Mouse (Mus musculus) spleen, adult 2 months (tissue): ENCODE data around the gene Cdhr4. TPM values are rescaled to one million over a fixed set of nuclear protein-coding genes. Genes with fewer than 3 reads are reported as not detected.

Experiments
- DNase-seq, 2 experiments: peaks; one replicate each; pipeline versions ENCODE4 v3.0.0 to v3.0.0-alpha.2; 2012 to 2021; ENCODE audit warnings: low spot score in 2 of 2, low read depth in 1 of 2
- H3K27ac ChIP-seq: fragments of 200-500 bp; 2 replicates; pipeline ENCODE4 v1.5.1; 2012; ENCODE audit warnings: low read length, inconsistent platforms; ENCODE audit not compliant: insufficient read depth
- H3K27me3 ChIP-seq: fragments of 200-500 bp; 2 replicates; pipeline ENCODE4 v1.6.1; 2012; ENCODE audit warnings: mild to moderate bottlenecking, moderate library complexity, low read length, inconsistent platforms; ENCODE audit not compliant: control insufficient read depth, insufficient read depth
- H3K36me3 ChIP-seq: fragments of 200-500 bp; 2 replicates; pipeline ENCODE4 v1.6.1; 2012; ENCODE audit warnings: mild to moderate bottlenecking, low read length, inconsistent platforms; ENCODE audit not compliant: control insufficient read depth, insufficient read depth
- H3K4me1 ChIP-seq: fragments of 200-500 bp; 2 replicates; pipeline ENCODE4 v1.6.1; 2011; ENCODE audit warnings: inconsistent platforms; ENCODE audit not compliant: control insufficient read depth, insufficient read depth, insufficient read length
- H3K4me3 ChIP-seq: fragments of 200-500 bp; 2 replicates; pipeline ENCODE4 v1.5.1; 2011; ENCODE audit warnings: mild to moderate bottlenecking, inconsistent platforms; ENCODE audit not compliant: insufficient read depth, insufficient read length; ENCODE audit errors: extremely low read depth
- CTCF ChIP-seq: fragments of 200-500 bp; IDR thresholded peaks from 2 replicates; pipeline ENCODE4 v1.5.1; 2011; ENCODE audit warnings: mild to moderate bottlenecking, inconsistent platforms; ENCODE audit not compliant: insufficient read depth, insufficient read length, insufficient replicate concordance; ENCODE audit errors: extremely low read depth
- POLR2A ChIP-seq: fragments of 200-500 bp; IDR thresholded peaks from 2 replicates; pipeline ENCODE4 v1.6.1; 2011; ENCODE audit warnings: low read depth, low read length, inconsistent platforms
- WGBS: fragments of 180-500 bp; shearing (Covaris S2); methylation state at CpG from one replicate; pipeline ENCODE4 v1.1.7; 2018; 5-methylcytosine and 5-hydroxymethylcytosine counted together
- polyA plus RNA-seq: library from polyadenylated mRNA; depleted of rRNA; stranded (reverse); fragments of >200 nt; gene quantifications from 2 replicates; pipeline ENCODE4 v1.2.3, GENCODE M21; 2012

Gene Cdhr4
- polyA plus RNA-seq, 1 experiment: 2.9 TPM

GRCm38 (mm10) chr9:107964681-107965080 is 27.6 kb upstream of the Cdhr4 start:
- Histone ChIP-seq H3K36me3 (no peaks in the 10 kb centered on the region), H3K4me3 (no peak overlapping the region), H3K27ac (no peak overlapping the region), H3K27me3 (no peaks in the 10 kb centered on the region), H3K4me1 (no peaks in the 10 kb centered on the region)
- DNase-seq: no peak
- TF ChIP-seq POLR2A (no peak), CTCF (no peak)
- WGBS: 94% methylated on average over 9 of the region's 9 CpGs

- Histone ChIP-seq H3K36me3 (no peaks in the 10 kb centered on the region), H3K27me3 (no peaks in the 10 kb centered on the region), H3K27ac (no peak overlapping the region), H3K4me3 (no peak overlapping the region), H3K4me1 (no peaks in the 10 kb centered on the region)
- DNase-seq: no peak
- TF ChIP-seq CTCF (no peak), POLR2A (no peak)
- WGBS: 53% methylated on average over 10 of the region's 10 CpGs
Measured at GRCm38 (mm10) chr9:107966676-107967075, 25.6 kb upstream of the Cdhr4 start.

- WGBS: 90% methylated on average over 6 of the region's 6 CpGs
- Histone ChIP-seq H3K4me1 (no peaks in the 10 kb centered on the region), H3K36me3 (no peaks in the 10 kb centered on the region), H3K4me3 (no peak overlapping the region), H3K27me3 (no peaks in the 10 kb centered on the region), H3K27ac (no peak overlapping the region)
- TF ChIP-seq CTCF (no peak), POLR2A (no peak)
- DNase-seq: no peak
Measured at GRCm38 (mm10) chr9:107967437-107967836, 24.9 kb upstream of the Cdhr4 start.

GRCm38 (mm10) chr9:107968531-107968930 is 23.8 kb upstream of the Cdhr4 start:
- H3K27me3 ChIP-seq: no peaks in the 10 kb centered on the region
- DNase-seq: no peak
- TF ChIP-seq CTCF (no peak), POLR2A (no peak)
- 95% methylated on average over 7 of the region's 7 CpGs for WGBS
- H3K4me1 ChIP-seq: no peaks in the 10 kb centered on the region
- no peak overlapping the region for H3K4me3 ChIP-seq
- no peaks in the 10 kb centered on the region for H3K36me3 ChIP-seq
- no peak overlapping the region for H3K27ac ChIP-seq

GRCm38 (mm10) chr9:107970311-107970710 is 22.0 kb upstream of the Cdhr4 start:
- Histone ChIP-seq H3K4me3 (no peak overlapping the region), H3K4me1 (peaks cover 5% of the 10 kb centered on the region), H3K27me3 (no peaks in the 10 kb centered on the region), H3K36me3 (no peaks in the 10 kb centered on the region), H3K27ac (no peak overlapping the region)
- TF ChIP-seq CTCF (no peak), POLR2A (no peak)
- DNase-seq: no peak
- 91% methylated on average over 5 of the region's 5 CpGs for WGBS

GRCm38 (mm10) chr9:107971690-107972541 is 20.4 kb upstream of the Cdhr4 start:
- Histone ChIP-seq H3K27ac (peak overlapping the region; percentile 15; the same call in 1 of the 2 replicates), H3K4me1 (peaks cover 5% of the 10 kb centered on the region), H3K36me3 (no peaks in the 10 kb centered on the region; the same call in 1 of the 2 replicates), H3K4me3 (no peak overlapping the region), H3K27me3 (no peaks in the 10 kb centered on the region)
- WGBS: 59% methylated on average over 8 of the region's 8 CpGs
- no peak for DNase-seq
- TF ChIP-seq POLR2A (no peak), CTCF (no peak)
